Mouse (Mus musculus): ENCODE measurements at regions not wholly inside any gene's neighbourhood (a gene's known extent, or its start where the extent isn't known, plus 50 kb on each side); places are given as distances from the start of the nearest gene placed in this dataset.
"Not testable (repeated sequence)": the region's sequence is repeated elsewhere in the genome, so short reads cannot be mapped to it uniquely, and the experiment has no call there.

- Histone ChIP-seq H3K27ac (ENCODE audit: low read length) (no peak overlapping the region), H3K4me1 (ENCODE audit: insufficient read depth, low read depth, low read length) (no peaks in the 10 kb centered on the region), H3K4me3 (ENCODE audit: low read depth, low read length) (no peak overlapping the region), H3K27me3 (replicated peaks; ENCODE audit: insufficient read depth, low read length) (no peaks in the 10 kb centered on the region), H3K36me3 (ENCODE audit: insufficient read depth, low read length) (no peaks in the 10 kb centered on the region), H3K9me3 (ENCODE audit: low read length) (no peaks in the 10 kb centered on the region), H3K9ac (replicated peaks; ENCODE audit: low read depth) (no peak overlapping the region), H3K4me2 (replicated peaks; ENCODE audit: low read depth, low read length) (no peak overlapping the region)
- TF ChIP-seq EP300 (IDR thresholded peaks at IDR 0.05) (no peak), CTCF (IDR thresholded peaks at IDR 0.05) (no peak)
- 53% methylated on average over 3 of the region's 3 CpGs for WGBS
- ATAC-seq (no peak), DNase-seq (ENCODE audit: low spot score) (no peak)
Measured at GRCm38 (mm10) chr14:71047096-71047495, 447.5 kb upstream of the Fam160b2 start.

GRCm38 (mm10) chr14:71043879-71044770, 444.5 kb upstream of the Fam160b2 start:
- not testable (repeated sequence) for ATAC-seq; H3K4me1 ChIP-seq (ENCODE audit: insufficient read depth, low read depth, low read length); H3K27me3 ChIP-seq (replicated peaks; ENCODE audit: insufficient read depth, low read length); H3K9ac ChIP-seq (replicated peaks; ENCODE audit: low read depth); H3K4me3 ChIP-seq (ENCODE audit: low read depth, low read length); H3K4me2 ChIP-seq (replicated peaks; ENCODE audit: low read depth, low read length); H3K36me3 ChIP-seq (ENCODE audit: insufficient read depth, low read length); H3K27ac ChIP-seq (ENCODE audit: low read length); H3K9me3 ChIP-seq (ENCODE audit: low read length); DNase-seq (ENCODE audit: low spot score)
- WGBS, result 37% methylated on average over 11 of the region's 13 CpGs

GRCm38 (mm10) chr14:71036620-71037019, 437.0 kb upstream of the Fam160b2 start:
- H3K4me1 ChIP-seq (ENCODE audit: insufficient read depth, low read depth, low read length), result no peaks in the 10 kb centered on the region
- no peak overlapping the region for H3K9ac ChIP-seq (replicated peaks; ENCODE audit: low read depth)
- H3K4me2 ChIP-seq (replicated peaks; ENCODE audit: low read depth, low read length), result no peak overlapping the region
- no peaks in the 10 kb centered on the region for H3K9me3 ChIP-seq (ENCODE audit: low read length)
- DNase-seq (ENCODE audit: low spot score) (no peak), ATAC-seq (no peak)
- no peak overlapping the region for H3K27ac ChIP-seq (ENCODE audit: low read length)
- no peaks in the 10 kb centered on the region for H3K27me3 ChIP-seq (replicated peaks; ENCODE audit: insufficient read depth, low read length)
- no peak for TF ChIP-seq EP300 (IDR thresholded peaks at IDR 0.05)
- no peak for TF ChIP-seq CTCF (IDR thresholded peaks at IDR 0.05)
- whole genome bisulfite sequencing, result 49% methylated on average over 7 of the region's 7 CpGs
- H3K36me3 ChIP-seq (ENCODE audit: insufficient read depth, low read length), result no peaks in the 10 kb centered on the region
- no peak overlapping the region for H3K4me3 ChIP-seq (ENCODE audit: low read depth, low read length)

DNA sequence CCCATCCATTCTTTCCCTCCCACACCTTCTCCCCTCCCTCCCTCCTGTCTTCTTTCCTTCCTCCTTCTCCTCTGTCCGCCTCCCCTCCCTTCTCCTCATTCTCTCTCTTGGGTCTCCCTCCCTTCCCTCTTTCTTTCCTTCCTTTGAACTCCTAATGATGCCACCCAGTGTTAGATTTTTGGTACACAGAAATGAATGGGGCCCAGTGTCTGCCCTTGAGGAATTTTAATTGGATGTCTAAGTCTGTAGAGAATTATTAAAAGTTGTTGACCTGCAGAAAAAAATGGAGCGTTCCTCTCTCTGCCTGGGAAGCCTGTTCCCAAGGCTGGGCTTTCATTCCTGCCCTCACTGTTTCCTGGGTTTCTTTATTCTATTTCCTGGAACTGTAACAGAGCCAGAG, 434.0 kb upstream of the Fam160b2 start:
- H3K27me3 ChIP-seq (replicated peaks; ENCODE audit: insufficient read depth, low read length), result no peaks in the 10 kb centered on the region
- H3K36me3 ChIP-seq (ENCODE audit: insufficient read depth, low read length), result no peaks in the 10 kb centered on the region
- no peak overlapping the region for H3K9ac ChIP-seq (replicated peaks; ENCODE audit: low read depth)
- no peak overlapping the region for H3K27ac ChIP-seq (ENCODE audit: low read length)
- WGBS, result 52% methylated on average over 2 of the region's 2 CpGs
- no peaks in the 10 kb centered on the region for H3K9me3 ChIP-seq (ENCODE audit: low read length)
- H3K4me1 ChIP-seq (ENCODE audit: insufficient read depth, low read depth, low read length), result no peaks in the 10 kb centered on the region
- DNase-seq (ENCODE audit: low spot score) (no peak), ATAC-seq (no peak)
- no peak overlapping the region for H3K4me3 ChIP-seq (ENCODE audit: low read depth, low read length)
- no peak overlapping the region for H3K4me2 ChIP-seq (replicated peaks; ENCODE audit: low read depth, low read length)
- no peak for TF ChIP-seq CTCF (IDR thresholded peaks at IDR 0.05)
- no peak for TF ChIP-seq EP300 (IDR thresholded peaks at IDR 0.05)

DNA sequence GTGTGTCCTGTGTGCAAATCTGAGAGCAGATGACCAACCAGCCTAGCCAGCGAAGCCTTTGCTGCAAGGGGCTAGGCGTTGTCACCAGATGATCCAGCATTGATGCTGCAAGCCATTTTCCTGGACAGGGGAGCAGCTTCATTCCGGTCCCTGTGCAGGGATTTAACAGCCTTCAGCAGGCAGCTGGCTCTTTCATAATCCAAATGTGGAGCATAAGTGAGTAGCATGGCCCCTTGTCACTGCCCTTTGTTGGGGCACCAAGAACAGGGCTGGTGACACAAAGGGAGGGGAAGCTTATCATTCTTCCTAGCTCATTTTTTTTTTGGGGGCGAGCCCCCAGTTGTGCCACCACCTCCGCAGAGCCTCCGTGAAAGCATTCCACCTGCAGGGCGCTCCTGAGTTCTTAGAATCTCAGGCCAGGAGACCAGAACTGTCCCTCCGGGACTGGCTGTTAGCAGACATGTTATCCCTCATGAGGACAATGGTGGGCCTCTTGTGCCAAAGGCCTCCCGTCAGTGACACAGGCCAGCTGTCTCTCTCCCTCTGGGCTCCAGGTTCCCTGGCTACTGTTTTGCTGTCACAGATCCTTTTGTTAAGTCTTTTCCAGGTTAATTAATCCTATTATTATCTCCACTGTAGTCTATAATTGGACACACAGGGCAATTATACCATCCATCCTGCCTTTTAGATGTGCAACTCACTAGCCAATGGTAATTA, 430.7 kb upstream of the Fam160b2 start:
- H3K27me3 ChIP-seq (replicated peaks; ENCODE audit: insufficient read depth, low read length), result no peaks in the 10 kb centered on the region
- H3K9me3 ChIP-seq (ENCODE audit: low read length), result no peaks in the 10 kb centered on the region
- H3K4me3 ChIP-seq (ENCODE audit: low read depth, low read length), result no peak overlapping the region
- H3K4me2 ChIP-seq (replicated peaks; ENCODE audit: low read depth, low read length), result no peak overlapping the region
- H3K36me3 ChIP-seq (ENCODE audit: insufficient read depth, low read length), result no peaks in the 10 kb centered on the region
- ATAC-seq (peak; percentile 9; the same call in 1 of the 2 replicates), DNase-seq (ENCODE audit: low spot score) (peak; percentile 34)
- TF ChIP-seq EP300 (IDR thresholded peaks at IDR 0.05) (no peak), CTCF (IDR thresholded peaks at IDR 0.05) (no peak)
- no peaks in the 10 kb centered on the region for H3K4me1 ChIP-seq (ENCODE audit: insufficient read depth, low read depth, low read length)
- WGBS, result 71% methylated on average over 9 of the region's 9 CpGs
- H3K9ac ChIP-seq (replicated peaks; ENCODE audit: low read depth), result no peak overlapping the region
- 0 out of 2 replicates have a peak overlapping the region, but pooled peaks have one; percentile 20 for H3K27ac ChIP-seq (ENCODE audit: low read length)

Measured in lung, postnatal 0 days (tissue).